ENCODE assay signal across 8 mouse cellular contexts in genomic region chr4:148084261-148084714, GRCm38 (mm10). TPM values are rescaled to one million over a fixed set of nuclear protein-coding genes. Genes with fewer than 3 reads are reported as not detected.
DNase-seq lines count a peak whose midpoint lies in the region; ATAC-seq and TF ChIP-seq lines count a peak whose summit lies in the region.

No protein-coding gene starts in this region.

- no peak for TF ChIP-seq POLR2A in cerebellum, adult 2 months (IDR thresholded peaks at IDR 0.05; ENCODE audit: borderline replicate concordance, insufficient read depth, low read length)

- no peak for ATAC-seq in lung, embryonic 14.5 days (ENCODE audit: insufficient read depth)

- peak; percentile 21 for DNase-seq in cerebellum, adult 9-11 months
- DNase-seq in cerebellum, adult 2 months = no peak
- peak; percentile 84 for DNase-seq in embryo, embryonic 9.5 days (ENCODE audit: extremely low spot score)
- peak; percentile 52 to 58 for DNase-seq in kidney, adult 8-10 months
- DNase-seq in lung, embryonic 14.5 days = peak; percentile 36
- no peak for DNase-seq in layer of hippocampus, postnatal 36 days
- DNase-seq in spleen, adult 12 weeks (ENCODE audit: low spot score) = no peak
- DNase-seq in cerebellum, postnatal 36 days = no peak

- peaks cover 16% of the 10 kb centered on the region; the same call in 1 of the 2 replicates for H3K36me3 ChIP-seq in lung, embryonic 14.5 days (ENCODE audit: insufficient read depth)

- WGBS in cerebellum, adult 2 months = 45% methylated on average over 8 of the region's 8 CpGs
- 10% methylated on average over 7 of the region's 8 CpGs for WGBS in lung, embryonic 14.5 days

- peaks cover 41% of the 10 kb centered on the region for H3K4me1 ChIP-seq in cerebellum, adult 2 months (ENCODE audit: control insufficient read depth, insufficient read depth, low read length)
- peaks cover 13% of the 10 kb centered on the region for H3K4me1 ChIP-seq in lung, embryonic 14.5 days (ENCODE audit: insufficient read depth)

- no peak overlapping the region for H3K9ac ChIP-seq in lung, embryonic 14.5 days

- H3K4me3 ChIP-seq in cerebellum, adult 2 months (replicated peaks; ENCODE audit: insufficient read depth, low read depth, low read length) = no peak overlapping the region
- no peak overlapping the region for H3K4me3 ChIP-seq in lung, embryonic 14.5 days (ENCODE audit: low read depth, low read length)

- H3K27ac ChIP-seq in cerebellum, adult 2 months (ENCODE audit: insufficient read depth, low read length) = no peak overlapping the region
- no peak overlapping the region for H3K27ac ChIP-seq in lung, embryonic 14.5 days (ENCODE audit: low read depth)

- H3K9me3 ChIP-seq in lung, embryonic 14.5 days (ENCODE audit: low read depth, low read length) = no peaks in the 10 kb centered on the region

- H3K27me3 ChIP-seq in cerebellum, adult 2 months (ENCODE audit: control insufficient read depth, insufficient read depth, low read length) = no peaks in the 10 kb centered on the region
- H3K27me3 ChIP-seq in lung, embryonic 14.5 days (ENCODE audit: insufficient read depth, low read length) = no peaks in the 10 kb centered on the region

- TF ChIP-seq CTCF in cerebellum, adult 2 months (IDR thresholded peaks at IDR 0.05; ENCODE audit: borderline replicate concordance, insufficient read depth, low read depth, low read length) = no peak
- TF ChIP-seq CTCF in lung, embryonic 14.5 days (IDR thresholded peaks at IDR 0.05; ENCODE audit: low read depth) = no peak

- no peak overlapping the region for H3K4me2 ChIP-seq in lung, embryonic 14.5 days

RNA-seq across cellular contexts. Expression of gene Agtrap, which starts 3.5 kb away (rescaled TPM):
- 9.8 and 10.2 TPM in 2 replicates for polyA plus RNA-seq in cerebellum, adult 2 months (2012; rRNA removed)
- 11.6 and 14.2 TPM in 2 replicates for polyA plus RNA-seq in lung, embryonic 14.5 days (2014; fragmentation: Nextera tagmentation; extraction: Ambion mirVana)
- 1 to 10 TPM; 7.3 TPM for total RNA-seq in layer of hippocampus, postnatal 36 days (2021)

RNA-seq across cellular contexts. Expression of gene Mthfr, which starts 45.4 kb away (rescaled TPM):
- 27.2 and 29.8 TPM in 2 replicates for polyA plus RNA-seq in cerebellum, adult 2 months (2012; rRNA removed)
- polyA plus RNA-seq in lung, embryonic 14.5 days (2014; fragmentation: Nextera tagmentation; extraction: Ambion mirVana) = 18.7 and 20.4 TPM in 2 replicates
- 10 to 100 TPM; 29.1 to 33.2 TPM for total RNA-seq in layer of hippocampus, postnatal 36 days (2021)

RNA-seq across cellular contexts. Expression of gene Clcn6, which starts 45.7 kb away (rescaled TPM):
- polyA plus RNA-seq in cerebellum, adult 2 months (2012; rRNA removed) = 56.8 and 59.4 TPM in 2 replicates
- polyA plus RNA-seq in lung, embryonic 14.5 days (2014; fragmentation: Nextera tagmentation; extraction: Ambion mirVana) = 3.6 and 4.2 TPM in 2 replicates
- total RNA-seq in layer of hippocampus, postnatal 36 days (2021) = 10 to 100 TPM; 71.1 to 75.3 TPM

RNA-seq across cellular contexts. Expression of gene Mad2l2, which starts 45.9 kb away (rescaled TPM):
- polyA plus RNA-seq in cerebellum, adult 2 months (2012; rRNA removed) = 31.8 and 36.0 TPM in 2 replicates
- polyA plus RNA-seq in lung, embryonic 14.5 days (2014; fragmentation: Nextera tagmentation; extraction: Ambion mirVana) = 60.2 and 61.1 TPM in 2 replicates
- total RNA-seq in layer of hippocampus, postnatal 36 days (2021) = 10 to 100 TPM; 14.5 to 15.6 TPM

RNA-seq across cellular contexts. Expression of gene Draxin, which starts 46.2 kb away (rescaled TPM):
- 0.30 and 0.33 TPM in 2 replicates for polyA plus RNA-seq in cerebellum, adult 2 months (2012; rRNA removed)
- polyA plus RNA-seq in lung, embryonic 14.5 days (2014; fragmentation: Nextera tagmentation; extraction: Ambion mirVana) = not detected in 2 replicates
- total RNA-seq in layer of hippocampus, postnatal 36 days (2021) = 1 to 10 TPM; 1.3 to 1.6 TPM

Comparison
In these comparisons a context has a peak if more than half of its experiments do, and no peak if none do; other contexts are left out.
1. DNase-seq: peak in cerebellum, adult 9-11 months (single experiment), embryo, embryonic 9.5 days (single experiment), kidney, adult 8-10 months (2 of 2) and lung, embryonic 14.5 days (single experiment); none in cerebellum, adult 2 months (0 of 2), layer of hippocampus, postnatal 36 days (0 of 2), spleen, adult 12 weeks (single experiment) and cerebellum, postnatal 36 days (0 of 2).
2. RNA of gene Clcn6, which starts 45.7 kb away (polyA plus RNA-seq): 56.8 to 59.4 TPM in cerebellum, adult 2 months; 3.6 to 4.2 TPM in lung, embryonic 14.5 days; every median in the first group is over 10 times any median in the second.